Mouse (Mus musculus) testis, adult 2 months (tissue): ENCODE results near the gene Lmntd1.

ENCODE experiments used
- CTCF ChIP-seq: fragments of 200-500 bp; IDR thresholded peaks from 2 replicates; pipeline ENCODE4 v1.5.1; 2012; ENCODE audit warnings: low read depth, mild to moderate bottlenecking, inconsistent platforms, low read length, moderate library complexity; ENCODE audit not compliant: control insufficient read depth, insufficient read depth, insufficient replicate concordance
- POLR2A ChIP-seq: fragments of 200-500 bp; IDR thresholded peaks from 2 replicates; pipeline ENCODE4 v1.6.1; 2012; ENCODE audit warnings: low read depth, mild to moderate bottlenecking, inconsistent platforms, low read length, moderate library complexity; ENCODE audit not compliant: control insufficient read depth

DNA sequence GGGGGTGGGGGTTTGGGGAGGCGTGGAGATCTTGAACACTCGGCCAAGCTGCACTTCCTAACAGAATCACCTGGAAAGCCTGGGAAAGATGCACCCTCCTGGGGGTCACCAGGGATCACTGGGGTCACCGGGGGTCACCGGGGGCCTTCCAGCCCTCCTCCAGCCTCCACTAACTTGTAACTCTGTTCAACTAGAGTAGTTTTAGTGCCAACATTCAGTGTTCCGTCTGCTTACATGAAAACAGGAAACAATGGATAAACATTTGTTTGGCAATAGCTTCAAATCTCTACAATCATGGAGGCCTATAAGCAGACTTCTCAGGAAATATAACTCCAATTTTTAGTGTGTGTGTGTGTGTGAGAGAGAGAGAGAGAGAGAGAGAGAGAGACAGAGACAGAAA lies 38.9 kb upstream of the Lmntd1 start:
- TF ChIP-seq CTCF (no peak), POLR2A (no peak)
